ENCODE assay signal across 17 mouse cellular contexts in genomic region chr16:55495051-55495450, GRCm38 (mm10).
DNase-seq lines count a peak whose midpoint lies in the region; ATAC-seq and TF ChIP-seq lines count a peak whose summit lies in the region.
"Had no signal": no experiment of that assay in that cellular context is flagged by ENCODE, and none has a peak within 500 bp of the region (broad histone marks: within the 10 kb centered on the region; RNA-seq: fewer than 3 reads in every experiment).

No protein-coding gene starts in this region.

- no peak for TF ChIP-seq POLR2A in lung, adult 2 months (IDR thresholded peaks at IDR 0.05; ENCODE audit: borderline replicate concordance, extremely low read depth, low read depth, low read length)

- 70% methylated on average over 10 of the region's 10 CpGs for WGBS in intestine, embryonic 15.5 days
- WGBS in intestine, postnatal 0 days, result 62% methylated on average over 10 of the region's 10 CpGs
- 44% methylated on average over 10 of the region's 10 CpGs for WGBS in lung, adult 2 months

- no peak overlapping the region for H3K27ac ChIP-seq in intestine, embryonic 15.5 days
- H3K27ac ChIP-seq in intestine, postnatal 0 days (ENCODE audit: low read depth, low read length), result no peak overlapping the region
- H3K27ac ChIP-seq: embryonic facial prominence, embryonic 15.5 days; midbrain, embryonic 12.5 days had no signal

- H3K4me1 ChIP-seq in intestine, embryonic 15.5 days (replicated peaks), result no peaks in the 10 kb centered on the region
- no peaks in the 10 kb centered on the region for H3K4me1 ChIP-seq in intestine, postnatal 0 days (replicated peaks; ENCODE audit: control insufficient read depth, insufficient read depth, low read length)
- H3K4me1 ChIP-seq in lung, adult 2 months (ENCODE audit: control insufficient read depth, insufficient read depth, low read length), result no peaks in the 10 kb centered on the region; the same call in 1 of the 2 replicates
- H3K4me1 ChIP-seq: embryonic facial prominence, embryonic 15.5 days; midbrain, embryonic 12.5 days had no signal

- H3K27me3 ChIP-seq in intestine, embryonic 15.5 days (replicated peaks), result no peaks in the 10 kb centered on the region
- no peaks in the 10 kb centered on the region for H3K27me3 ChIP-seq in intestine, postnatal 0 days (replicated peaks; ENCODE audit: control insufficient read depth, insufficient read depth, low read length)
- H3K27me3 ChIP-seq: embryonic facial prominence, embryonic 15.5 days; heart, embryonic 12.5 days; midbrain, embryonic 12.5 days had no signal

- no peak for TF ChIP-seq CTCF in intestine, postnatal 0 days (IDR thresholded peaks at IDR 0.05; ENCODE audit: low read depth)
- TF ChIP-seq CTCF in lung, adult 2 months (IDR thresholded peaks at IDR 0.05; ENCODE audit: insufficient read depth, low read length), result no peak

- H3K36me3 ChIP-seq in intestine, embryonic 15.5 days, result no peaks in the 10 kb centered on the region
- no peaks in the 10 kb centered on the region for H3K36me3 ChIP-seq in intestine, postnatal 0 days (ENCODE audit: control insufficient read depth, insufficient read depth)
- H3K36me3 ChIP-seq: embryonic facial prominence, embryonic 15.5 days; heart, embryonic 12.5 days; midbrain, embryonic 12.5 days had no signal

- no peak overlapping the region for H3K4me2 ChIP-seq in intestine, embryonic 15.5 days (replicated peaks)
- H3K4me2 ChIP-seq in intestine, postnatal 0 days (replicated peaks; ENCODE audit: low read depth), result no peak overlapping the region
- H3K4me2 ChIP-seq: embryonic facial prominence, embryonic 15.5 days; heart, embryonic 12.5 days; midbrain, embryonic 12.5 days had no signal

- ATAC-seq in intestine, embryonic 15.5 days, result peak; percentile 28; the same call in 1 of the 2 replicates
- ATAC-seq in intestine, postnatal 0 days, result no peak
- ATAC-seq: CD4-positive, CD25-positive, alpha-beta regulatory T cell, adult 4 months; hindbrain, embryonic 16.5 days had no signal

- no peaks in the 10 kb centered on the region for H3K9me3 ChIP-seq in intestine, embryonic 15.5 days
- H3K9me3 ChIP-seq in intestine, postnatal 0 days (ENCODE audit: control insufficient read depth), result no peaks in the 10 kb centered on the region
- H3K9me3 ChIP-seq: embryonic facial prominence, embryonic 15.5 days; midbrain, embryonic 12.5 days had no signal

- H3K4me3 ChIP-seq in intestine, embryonic 15.5 days (replicated peaks), result no peak overlapping the region
- no peak overlapping the region for H3K4me3 ChIP-seq in intestine, postnatal 0 days (ENCODE audit: low read depth, low read length)
- no peak overlapping the region for H3K4me3 ChIP-seq in lung, adult 2 months (replicated peaks; ENCODE audit: extremely low read depth, low read depth, low read length)
- H3K4me3 ChIP-seq: embryonic facial prominence, embryonic 15.5 days; heart, embryonic 12.5 days; midbrain, embryonic 12.5 days had no signal

- no peak overlapping the region for H3K9ac ChIP-seq in intestine, embryonic 15.5 days
- no peak overlapping the region for H3K9ac ChIP-seq in intestine, postnatal 0 days (ENCODE audit: low read depth, low read length)
- H3K9ac ChIP-seq: embryonic facial prominence, embryonic 15.5 days; heart, embryonic 12.5 days; midbrain, embryonic 12.5 days had no signal

- peak; percentile 43 to 45 for DNase-seq in lung, adult 18-20 months
- no peak for DNase-seq in lung, adult 2 months
- peak; percentile 72 for DNase-seq in NIH3T3 (ENCODE audit: low read depth)
- peak; percentile 31 for DNase-seq in lung, postnatal 14 days
- DNase-seq in cerebellum, postnatal 14 days, result no peak
- no peak for DNase-seq in cerebellum, adult 8-10 months
- DNase-seq: cerebellum, adult 11-12 months; heart, postnatal 36 days; right cerebral cortex, postnatal 14 days; thymus, adult 2 months had no signal

Comparison
In these comparisons a context has a peak if more than half of its experiments do, and no peak if none do; other contexts are left out.
1. DNase-seq: peak in lung, adult 18-20 months (2 of 2), NIH3T3 (single experiment) and lung, postnatal 14 days (single experiment); none in lung, adult 2 months (single experiment), cerebellum, postnatal 14 days (0 of 2) and cerebellum, adult 8-10 months (single experiment).